Mouse (Mus musculus) c-Kit-positive CD71-positive TER-119-positive erythroid progenitor cells, embryonic 14.5 days (primary cell): Measurements from ENCODE around the gene Fanci.

Source experiments
- DNase-seq: peaks from one replicate; pipeline ENCODE4 v3.0.0-alpha.2; 2013; ENCODE audit warnings: low spot score

Gene Fanci

DNA sequence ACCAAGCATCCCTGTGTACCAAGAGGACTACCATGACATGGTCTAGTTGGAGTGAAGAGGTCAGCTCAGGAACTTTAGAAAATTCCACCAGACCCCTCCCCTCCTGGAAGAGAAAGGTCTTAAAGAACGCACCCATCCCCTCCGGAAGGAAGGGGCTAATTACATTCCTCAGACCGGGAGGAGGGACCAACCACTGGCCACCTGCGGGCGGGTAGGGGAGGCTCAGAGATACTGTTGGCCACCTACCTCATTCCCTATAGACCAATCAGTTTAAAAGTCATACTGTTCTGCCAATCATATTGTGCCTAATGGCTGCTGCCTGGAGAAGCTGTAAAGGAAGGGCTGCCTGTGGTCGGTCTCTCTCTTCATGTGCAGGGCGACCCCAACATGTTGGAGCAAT, 3.7 kb upstream of the Fanci start:
- no peak for DNase-seq

GRCm38 (mm10) chr7:79388671-79389206, 3.0 kb upstream of the Fanci start:
- DNase-seq: no peak

DNA sequence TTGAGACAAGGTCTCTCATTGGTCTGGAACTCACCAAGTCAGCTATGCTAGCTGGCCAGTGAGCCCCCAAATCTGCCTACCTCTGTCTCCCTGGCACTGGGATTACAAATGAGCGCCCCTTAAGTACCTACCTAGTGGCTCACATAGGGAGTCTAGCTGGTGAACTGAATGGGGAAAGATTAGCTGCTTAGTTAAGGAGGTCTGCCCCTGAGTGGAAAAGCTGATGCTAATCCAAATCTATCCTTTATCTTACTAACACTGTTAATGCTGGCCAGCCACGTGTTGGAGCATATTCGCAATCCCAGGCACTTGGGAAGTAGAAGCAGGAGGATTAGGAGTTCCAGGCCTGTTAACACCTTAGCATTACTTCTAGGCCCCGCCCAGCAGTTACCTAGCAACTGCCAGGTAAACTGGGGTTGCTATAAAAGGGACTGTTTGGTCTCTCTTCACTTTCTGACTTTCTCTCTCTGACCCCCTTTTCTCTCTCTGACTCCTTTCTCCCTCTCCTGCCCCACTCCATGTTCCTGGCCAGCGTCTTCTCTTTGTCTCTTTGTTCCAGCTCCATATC, 1.5 kb upstream of the Fanci start:
- DNase-seq: no peak

DNA sequence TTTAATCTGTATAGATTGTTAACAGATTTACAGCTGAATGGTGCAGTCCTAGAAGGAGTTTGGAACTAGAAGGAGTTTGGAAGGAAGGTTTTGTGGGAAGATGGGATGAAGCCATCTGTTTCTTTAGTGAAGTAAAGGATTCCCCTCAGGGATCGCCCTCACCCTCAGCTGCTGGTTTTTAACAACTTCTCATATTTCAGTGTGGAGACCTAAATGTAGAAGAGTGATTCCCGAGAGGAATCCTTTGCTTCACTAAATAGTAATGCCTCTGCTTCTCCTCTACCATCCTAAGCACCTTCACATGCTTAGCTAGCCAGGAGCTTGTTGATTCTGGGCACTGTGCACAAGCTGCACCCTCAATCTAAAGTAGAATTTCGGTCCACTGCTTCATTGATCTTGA, 258 bp upstream of the Fanci start:
- no peak for DNase-seq

- peak; percentile 74 for DNase-seq
Measured at GRCm38 (mm10) chr7:79392860-79393513, 1.3 kb downstream of the Fanci start.

DNA sequence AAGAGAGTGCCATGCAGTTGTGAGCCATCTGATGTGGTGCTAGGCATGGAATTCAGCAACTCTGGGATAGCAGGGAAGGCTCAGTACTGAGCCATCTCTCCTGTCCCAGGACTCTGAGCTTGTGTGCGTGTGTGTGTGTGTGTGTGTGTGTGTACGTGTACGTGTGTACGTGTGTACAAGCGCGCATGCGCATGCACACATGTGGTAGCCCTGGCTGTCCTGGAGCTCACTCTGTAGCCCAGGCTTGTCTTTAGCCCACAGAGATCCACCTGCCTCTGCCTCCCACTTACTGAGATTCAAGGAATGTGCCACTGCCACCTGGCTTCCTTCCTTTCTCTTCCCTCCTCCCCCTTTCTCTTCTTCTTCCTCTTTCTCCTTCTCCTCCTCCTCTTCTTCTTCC, 2.2 kb downstream of the Fanci start:
- DNase-seq: no peak

GRCm38 (mm10) chr7:79394666-79395065, 2.9 kb downstream of the Fanci start:
- DNase-seq: no peak

GRCm38 (mm10) chr7:79395186-79395585, 3.5 kb downstream of the Fanci start:
- no peak for DNase-seq

GRCm38 (mm10) chr7:79397446-79397963, 5.8 kb downstream of the Fanci start:
- DNase-seq: no peak

DNA sequence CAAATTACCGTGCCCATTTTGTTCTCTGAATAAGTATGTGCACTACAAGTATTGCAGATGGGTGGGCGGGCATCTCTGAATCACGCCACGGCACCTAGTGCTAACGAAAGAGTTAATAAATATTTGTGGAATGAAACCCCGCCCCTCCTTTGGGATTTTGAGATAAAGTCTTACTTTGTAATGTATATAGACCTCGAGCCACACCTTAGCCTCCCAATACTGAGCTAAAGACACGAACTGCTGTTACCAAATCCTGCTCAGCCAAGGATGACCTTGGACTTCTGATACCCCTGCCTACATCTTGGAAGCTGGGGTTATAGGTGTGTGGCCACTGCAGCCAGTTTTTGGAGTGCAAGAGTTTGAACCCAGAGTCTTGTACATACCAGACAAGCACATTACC, 6.7 kb downstream of the Fanci start:
- no peak for DNase-seq

GRCm38 (mm10) chr7:79398971-79399370, 7.2 kb downstream of the Fanci start:
- no peak for DNase-seq

GRCm38 (mm10) chr7:79400296-79400695, 8.6 kb downstream of the Fanci start:
- DNase-seq: no peak

DNA sequence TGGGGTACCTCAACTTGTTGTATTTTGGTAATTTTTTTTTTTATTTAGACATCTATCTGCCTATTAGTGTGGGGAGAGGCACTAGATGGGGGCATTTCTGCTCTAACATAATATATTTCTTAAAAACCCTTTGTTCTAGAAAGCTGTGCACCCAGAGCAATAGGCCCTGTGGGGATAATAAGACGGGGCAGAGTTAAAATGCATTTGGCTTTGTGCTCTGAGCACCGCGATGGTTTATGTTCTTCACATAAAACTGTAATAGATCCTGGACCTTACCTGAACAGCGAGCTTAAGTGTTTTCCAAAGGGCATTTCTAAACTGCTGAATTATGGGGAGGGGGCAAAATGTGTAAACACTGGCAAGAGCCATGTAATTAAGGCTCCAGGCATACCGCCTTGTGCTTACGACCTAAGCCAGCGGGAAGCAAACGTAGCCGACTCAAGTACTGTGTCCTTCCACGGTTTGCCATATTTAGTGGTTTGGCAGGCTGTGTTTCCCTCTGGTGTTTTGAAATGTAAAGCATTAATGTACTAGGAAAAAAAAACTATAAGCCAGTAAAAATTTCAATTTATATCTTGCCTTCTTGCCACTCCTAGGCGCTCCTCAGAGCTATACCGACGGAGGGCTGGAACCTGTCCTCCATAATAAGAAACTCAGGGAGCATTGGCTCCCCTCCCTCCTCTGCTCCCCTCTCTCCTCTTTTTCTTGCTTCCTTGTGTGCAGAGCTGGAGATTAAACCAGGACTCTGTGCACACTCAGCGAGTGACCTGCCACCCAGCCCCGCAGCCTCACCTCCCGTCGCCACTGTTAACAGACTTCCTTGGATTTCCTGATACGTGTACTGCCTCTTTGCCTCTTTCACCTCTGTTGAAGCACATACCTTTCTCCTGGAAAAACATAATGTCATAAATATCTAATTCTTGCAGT, 23.0 kb downstream of the Fanci start:
- no peak for DNase-seq

GRCm38 (mm10) chr7:79419950-79420349, 28.2 kb downstream of the Fanci start:
- DNase-seq: no peak

- no peak for DNase-seq
Measured at GRCm38 (mm10) chr7:79422876-79423275, 31.1 kb downstream of the Fanci start.

GRCm38 (mm10) chr7:79425804-79426203, 34.1 kb downstream of the Fanci start:
- DNase-seq: no peak

- no peak for DNase-seq
Measured at GRCm38 (mm10) chr7:79428243-79428642, 36.5 kb downstream of the Fanci start.

- no peak for DNase-seq
Measured at GRCm38 (mm10) chr7:79440035-79440434, 48.3 kb downstream of the Fanci start.

DNA sequence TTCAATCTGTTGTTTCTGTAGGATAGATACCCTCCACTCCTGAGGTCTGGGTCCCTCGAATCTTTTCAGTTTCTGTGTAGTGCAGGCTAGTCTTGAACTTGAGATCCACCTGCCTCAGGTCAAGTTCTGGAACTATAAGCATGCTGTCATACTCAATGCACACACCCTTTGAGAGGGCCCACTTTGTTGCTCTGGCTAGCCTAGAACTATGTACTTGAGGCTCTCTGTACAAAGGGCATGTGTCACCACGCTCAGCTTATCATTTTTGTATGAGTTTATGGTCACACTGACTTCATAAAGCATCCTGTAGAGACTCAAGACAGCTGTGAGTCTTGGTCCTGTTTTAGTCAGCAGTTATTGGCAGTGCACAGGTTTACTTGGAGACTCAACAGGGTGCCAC, 55.3 kb downstream of the Fanci start:
- no peak for DNase-seq

GRCm38 (mm10) chr7:79447486-79447885, 55.8 kb downstream of the Fanci start:
- no peak for DNase-seq

- no peak for DNase-seq
Measured at GRCm38 (mm10) chr7:79461721-79462120, 70.0 kb downstream of the Fanci start.

DNA sequence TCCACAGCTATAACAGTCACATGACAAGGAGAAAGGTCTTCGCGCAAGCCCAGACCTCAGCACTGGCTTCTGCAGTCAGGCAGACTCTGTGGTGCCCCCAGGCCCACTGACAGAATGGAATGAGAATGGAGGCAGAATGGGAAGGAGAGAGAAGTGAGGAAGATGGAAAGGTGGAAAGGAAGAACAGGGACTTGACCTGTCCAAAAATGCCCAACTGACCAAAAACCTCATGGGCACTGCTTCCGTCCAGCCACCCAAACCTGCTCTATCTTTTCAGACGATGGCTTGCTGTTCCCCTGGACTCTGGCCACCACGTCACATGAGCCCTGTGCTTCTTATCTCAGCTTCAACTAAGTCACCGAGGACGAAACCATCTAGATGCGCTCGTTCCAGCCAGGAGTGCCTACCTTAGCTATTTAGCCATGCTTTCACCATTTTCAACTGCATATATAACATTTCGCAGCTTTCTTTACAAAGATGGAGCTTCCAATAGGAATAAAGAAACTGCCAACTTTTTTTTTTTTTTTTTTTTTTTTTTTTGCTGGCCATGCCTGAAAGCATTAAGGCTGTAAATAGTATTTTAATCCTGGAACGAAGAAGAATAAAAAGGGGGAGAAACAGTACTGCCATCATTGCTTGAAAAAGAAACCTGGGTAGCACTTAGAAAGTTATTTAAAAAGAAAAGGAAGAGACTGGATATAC, 71.8 kb downstream of the Fanci start:
- no peak for DNase-seq
